Mouse (Mus musculus) c-Kit-positive CD71-positive TER-119-positive erythroid progenitor cells, embryonic 14.5 days (primary cell): Measurements from ENCODE around the gene Tppp2.

Experiments
- DNase-seq: peaks from one replicate; pipeline ENCODE4 v3.0.0-alpha.2; 2013; ENCODE audit warnings: low spot score

The Tppp2 gene

DNA sequence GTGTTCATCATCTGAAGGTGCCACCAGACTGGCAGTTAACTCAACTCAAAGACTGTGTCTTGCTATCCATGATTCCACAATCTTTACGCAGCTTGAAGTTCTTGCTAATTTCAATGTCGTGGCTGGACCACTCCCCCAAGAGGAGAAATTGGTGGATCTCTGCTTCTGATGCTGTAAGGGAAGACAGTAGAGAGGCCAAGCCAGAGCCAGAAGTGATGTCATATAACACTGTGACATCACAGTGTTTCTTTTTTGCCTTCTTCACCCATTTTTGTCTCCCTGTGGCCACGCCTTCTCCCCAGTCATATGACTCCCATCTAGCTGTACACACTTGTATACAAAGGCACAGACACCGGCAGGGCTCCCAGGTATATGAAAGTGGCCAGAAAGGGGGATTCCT is at the start of gene Tppp2:
Tppp2 (plus strand) TSS at position 301 of the 400 bp plus-strand sequence.
- no peak for DNase-seq

- DNase-seq, result no peak
These were observed 47.5 kb upstream of the Tppp2 start for GRCm38 (mm10) chr14:51870756-51871155.

GRCm38 (mm10) chr14:51871741-51872140 is 46.5 kb upstream of the Tppp2 start:
- no peak for DNase-seq

- DNase-seq, result peak; percentile 24
These were observed 40.7 kb upstream of the Tppp2 start for GRCm38 (mm10) chr14:51877517-51877916.

DNA sequence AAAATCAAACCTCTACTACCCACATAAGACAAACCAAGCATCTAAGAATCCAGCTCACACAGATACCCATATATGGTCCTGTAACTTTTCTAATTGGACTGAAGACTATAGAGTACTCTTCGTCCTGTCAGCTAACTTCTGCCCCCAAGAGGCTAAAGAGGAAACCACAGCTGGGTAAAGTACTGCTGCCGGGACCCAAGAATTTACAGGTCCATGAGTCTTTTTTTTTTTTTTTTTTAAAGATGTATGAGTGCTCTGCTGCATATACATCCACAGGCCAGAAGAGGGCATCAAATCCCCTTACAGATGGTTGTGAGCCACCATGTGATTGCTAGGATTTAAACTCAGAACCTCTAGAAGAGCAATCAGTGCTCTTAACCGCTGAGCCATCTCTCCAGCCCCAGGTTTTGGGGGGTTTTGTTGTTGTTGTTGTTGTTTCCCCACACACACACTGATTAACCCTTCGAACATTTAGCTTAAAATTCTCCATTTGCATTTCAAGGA is 34.6 kb upstream of the Tppp2 start:
- peak; percentile 69 for DNase-seq

GRCm38 (mm10) chr14:51884031-51884544 is 34.1 kb upstream of the Tppp2 start:
- DNase-seq, result peak; percentile 19

- peak; percentile 88 for DNase-seq
These were observed 33.5 kb upstream of the Tppp2 start, which contains the start of gene Mettl17 for GRCm38 (mm10) chr14:51884598-51885331. TSS of gene Mettl17 (plus strand) at chr14:51884842.

GRCm38 (mm10) chr14:51886051-51886450 is 32.2 kb upstream of the Tppp2 start:
- no peak for DNase-seq

GRCm38 (mm10) chr14:51889833-51890232 is 28.4 kb upstream of the Tppp2 start:
- no peak for DNase-seq

GRCm38 (mm10) chr14:51892191-51892939 is 25.9 kb upstream of the Tppp2 start, which contains the start of gene Slc39a2:
TSS of gene Slc39a2 (plus strand) at chr14:51892889.
- no peak for DNase-seq

DNA sequence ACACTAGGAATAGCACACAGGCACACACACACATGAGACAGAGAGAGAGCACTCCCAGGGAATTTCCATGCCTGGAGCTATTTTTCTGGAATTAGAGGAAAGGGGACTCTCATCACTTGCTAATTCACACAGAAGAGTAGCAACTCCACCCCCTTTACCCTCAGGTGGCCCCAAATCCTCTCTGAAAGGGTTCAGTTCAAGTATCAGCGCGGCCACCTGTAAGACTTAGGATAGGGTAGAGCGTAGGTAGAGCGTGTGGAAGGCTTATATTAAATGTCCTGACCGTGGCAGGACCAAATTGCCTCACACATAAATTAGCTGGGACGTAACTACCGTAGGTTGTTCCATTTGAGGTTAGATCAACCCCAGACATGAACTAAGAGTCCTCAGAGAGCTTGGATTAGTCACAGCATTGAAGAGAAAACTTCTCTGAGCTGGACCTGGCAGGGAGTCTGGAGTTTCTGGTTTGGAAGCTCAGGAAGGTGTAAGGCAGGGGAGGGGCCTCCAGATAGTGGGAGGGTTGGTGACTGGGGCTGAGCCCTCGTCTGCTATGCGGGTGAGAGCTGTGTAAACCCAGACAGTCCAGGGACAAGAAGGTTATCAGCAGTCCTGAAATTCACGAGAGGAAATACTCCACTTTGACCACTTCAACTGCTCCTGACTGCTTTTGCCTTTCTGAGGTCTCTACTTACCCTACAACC is 25.0 kb upstream of the Tppp2 start:
- DNase-seq, result no peak

DNA sequence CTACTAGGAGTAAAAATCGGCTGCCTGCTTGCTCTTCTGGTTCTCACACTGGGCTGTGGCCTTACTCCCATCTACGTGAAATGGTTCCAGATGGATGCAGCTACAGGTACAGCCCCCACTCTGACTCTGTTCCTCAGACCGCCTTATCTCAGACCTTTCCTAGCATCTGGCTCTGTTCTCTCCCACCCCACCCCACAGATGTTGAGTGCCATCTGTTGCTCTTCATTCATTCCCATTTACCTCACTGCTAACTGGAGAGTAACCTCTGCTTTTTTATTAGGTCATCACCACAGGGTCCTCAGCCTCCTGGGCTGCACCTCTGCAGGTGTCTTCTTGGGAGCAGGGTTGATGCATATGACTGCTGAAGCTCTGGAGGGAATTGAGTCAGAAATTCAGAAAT is 24.4 kb upstream of the Tppp2 start:
- DNase-seq, result no peak

- no peak for DNase-seq
These were observed 23.2 kb upstream of the Tppp2 start for GRCm38 (mm10) chr14:51895071-51895470.

GRCm38 (mm10) chr14:51896019-51896418 is 22.2 kb upstream of the Tppp2 start:
- DNase-seq, result no peak

DNA sequence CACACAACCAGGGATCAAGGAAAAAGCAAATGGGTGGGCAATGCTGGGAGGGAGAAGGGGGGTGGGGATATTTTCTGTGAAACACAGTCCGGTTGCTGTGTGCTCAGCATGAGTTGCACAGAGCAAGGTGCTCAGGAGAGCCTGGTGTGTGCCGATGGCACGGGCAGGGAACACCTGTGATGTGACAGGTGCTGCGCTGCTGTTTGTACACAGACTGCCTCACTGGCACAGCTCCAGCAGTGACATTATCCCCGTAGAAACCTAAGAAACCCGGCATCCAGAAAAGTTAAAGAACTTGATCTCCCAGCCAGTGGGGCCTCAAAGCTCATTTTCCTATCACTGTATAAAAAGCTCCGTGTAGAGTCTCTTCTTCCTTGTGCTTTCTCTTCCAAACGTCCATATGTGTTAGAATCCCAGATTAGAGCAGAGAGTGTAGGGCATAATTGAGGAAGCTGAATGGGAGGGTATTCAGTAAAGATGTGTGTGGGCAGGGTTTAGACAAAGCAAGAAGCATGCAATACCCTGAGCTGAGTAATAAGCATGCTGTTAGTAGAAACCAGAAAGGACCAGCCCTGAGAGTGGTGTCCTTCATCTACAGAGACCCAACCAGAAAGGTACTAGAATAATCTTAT is 21.6 kb upstream of the Tppp2 start:
- DNase-seq, result no peak

GRCm38 (mm10) chr14:51899351-51899750 is 18.9 kb upstream of the Tppp2 start:
- DNase-seq, result no peak

DNA sequence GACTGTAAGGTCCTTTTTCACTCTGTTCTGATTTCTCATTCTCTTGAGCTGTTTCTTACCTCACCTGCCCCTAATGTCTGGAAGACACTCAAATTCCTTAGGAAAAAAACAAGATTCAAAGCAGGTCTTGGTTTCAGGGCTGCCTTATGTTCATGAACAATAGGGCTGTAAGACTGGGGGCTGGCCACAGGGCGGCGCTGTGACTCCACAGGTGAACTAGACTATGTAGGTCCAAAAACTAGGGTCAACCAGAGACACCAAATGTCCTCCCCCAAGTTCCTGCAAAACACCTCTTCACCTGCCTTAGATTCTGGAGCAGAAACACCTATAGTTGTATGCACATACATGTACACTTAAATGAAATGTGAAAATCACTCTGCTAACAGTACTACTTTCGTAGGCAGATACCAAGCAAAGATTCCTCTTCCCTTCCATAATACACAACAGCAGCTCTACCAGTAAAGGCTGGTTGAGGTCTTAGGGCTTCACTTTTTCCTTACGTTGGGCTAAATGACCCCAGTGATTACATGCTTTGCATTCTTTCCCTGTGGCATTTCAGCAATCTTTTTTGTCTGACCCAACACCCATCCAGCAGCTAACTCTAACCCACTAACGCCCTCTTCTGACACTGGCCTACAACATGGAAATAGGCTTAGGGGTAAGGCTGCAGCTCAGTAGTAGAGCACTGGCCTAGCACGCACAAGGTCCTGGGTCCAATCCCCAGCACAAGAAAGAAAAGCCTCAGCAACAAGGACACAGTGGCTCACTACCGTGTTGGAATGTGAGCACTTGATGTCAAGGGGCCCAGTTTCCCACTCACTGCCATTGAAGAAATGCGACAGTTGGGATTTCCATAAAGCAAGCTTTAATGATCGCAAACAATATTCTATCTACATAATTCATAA is 15.2 kb upstream of the Tppp2 start:
- DNase-seq, result peak; percentile 40

GRCm38 (mm10) chr14:51903782-51904181 is 14.4 kb upstream of the Tppp2 start:
- no peak for DNase-seq

DNA sequence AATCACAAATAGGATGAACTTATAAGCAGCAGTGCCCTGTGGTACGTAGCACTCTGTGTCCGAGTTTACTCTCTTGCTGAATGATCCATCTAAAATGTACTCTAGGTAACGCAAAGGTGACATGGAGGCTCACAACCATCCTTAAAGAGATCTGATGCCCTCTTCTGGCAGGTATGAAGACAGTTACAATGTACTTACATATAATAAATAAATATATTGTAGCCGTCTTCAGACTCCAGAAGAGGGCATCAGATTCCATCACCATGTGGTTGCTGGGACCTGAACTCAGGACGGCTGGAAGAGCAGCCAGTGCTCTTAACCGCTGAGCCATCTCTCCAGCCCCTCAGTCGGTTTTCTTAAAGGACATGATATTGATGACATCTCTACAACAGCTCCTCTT is 13.5 kb upstream of the Tppp2 start:
- DNase-seq, result no peak

DNA sequence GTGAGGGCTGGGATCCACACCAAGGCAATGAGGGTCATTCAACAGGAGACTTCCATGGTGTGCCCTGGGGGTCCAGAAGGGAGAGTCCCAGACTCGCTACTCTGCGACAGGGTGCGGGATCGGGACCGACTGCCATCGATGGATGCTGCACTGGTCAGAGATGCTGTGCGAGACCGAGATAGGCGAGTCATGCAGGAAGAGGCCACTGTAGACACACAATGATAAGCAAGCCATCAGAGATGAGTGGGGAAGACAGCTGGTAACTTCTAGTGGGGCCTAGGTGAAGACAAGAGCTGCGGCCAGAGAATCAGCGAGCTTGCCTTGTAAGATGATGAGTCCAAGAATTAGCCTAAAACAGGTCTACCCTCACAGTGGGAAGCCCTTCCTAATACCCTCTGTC is 12.1 kb upstream of the Tppp2 start:
- DNase-seq, result no peak

DNA sequence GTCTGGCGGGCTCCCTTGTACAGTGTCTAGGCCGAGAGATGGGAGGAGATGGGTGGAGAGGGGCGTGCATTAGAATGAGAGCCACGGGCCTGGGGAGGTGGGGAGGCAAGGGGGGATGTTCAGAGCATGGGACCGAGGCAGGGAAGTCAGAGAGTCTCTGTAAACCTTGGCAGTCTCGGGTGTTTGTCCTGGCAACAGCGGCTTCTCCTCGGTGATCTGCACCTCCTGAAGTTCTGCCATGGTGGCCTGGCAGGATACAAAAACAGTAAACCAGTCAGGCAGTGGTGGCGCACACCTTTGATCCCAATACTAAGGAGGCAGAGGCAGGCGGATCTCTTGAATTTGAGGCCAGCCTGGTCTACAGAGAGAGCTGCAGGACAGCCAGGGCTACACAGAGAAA is 6.9 kb upstream of the Tppp2 start:
- DNase-seq, result no peak
